Mouse (Mus musculus) right cerebral cortex, adult 18-20 months (tissue): ENCODE measurements at regions not wholly inside any gene's neighbourhood (a gene's known extent, or its start where the extent isn't known, plus 50 kb on each side); places are given as distances from the start of the nearest gene placed in this dataset.
A peak's percentile ranks its signal among the peaks of the same experiment; 100 is the strongest.

Experiments used
- DNase-seq: peaks from one replicate; pipeline ENCODE4 v3.0.0; 2022; ENCODE audit warnings: mixed read lengths

DNA sequence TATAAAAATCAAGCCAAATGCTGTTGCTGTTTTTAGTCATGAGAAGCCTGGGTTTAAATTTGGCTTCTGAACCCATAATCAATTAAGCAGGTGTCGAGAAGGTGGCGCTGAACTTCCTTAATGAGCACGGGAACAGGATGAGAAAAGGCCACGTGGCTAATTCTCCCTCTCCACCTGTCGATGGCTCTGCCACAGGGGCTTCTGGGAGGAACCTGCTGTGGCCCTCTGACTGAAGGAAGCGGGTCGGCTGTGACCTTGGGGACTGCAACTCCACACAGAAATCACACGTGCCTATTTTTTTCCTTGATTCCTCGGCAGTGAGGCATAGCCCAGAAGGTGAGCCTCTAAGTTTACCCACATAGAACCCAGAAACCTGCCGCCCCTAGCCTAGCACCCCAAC is 244.8 kb upstream of the Sulf2 start:
- DNase-seq, result no peak

DNA sequence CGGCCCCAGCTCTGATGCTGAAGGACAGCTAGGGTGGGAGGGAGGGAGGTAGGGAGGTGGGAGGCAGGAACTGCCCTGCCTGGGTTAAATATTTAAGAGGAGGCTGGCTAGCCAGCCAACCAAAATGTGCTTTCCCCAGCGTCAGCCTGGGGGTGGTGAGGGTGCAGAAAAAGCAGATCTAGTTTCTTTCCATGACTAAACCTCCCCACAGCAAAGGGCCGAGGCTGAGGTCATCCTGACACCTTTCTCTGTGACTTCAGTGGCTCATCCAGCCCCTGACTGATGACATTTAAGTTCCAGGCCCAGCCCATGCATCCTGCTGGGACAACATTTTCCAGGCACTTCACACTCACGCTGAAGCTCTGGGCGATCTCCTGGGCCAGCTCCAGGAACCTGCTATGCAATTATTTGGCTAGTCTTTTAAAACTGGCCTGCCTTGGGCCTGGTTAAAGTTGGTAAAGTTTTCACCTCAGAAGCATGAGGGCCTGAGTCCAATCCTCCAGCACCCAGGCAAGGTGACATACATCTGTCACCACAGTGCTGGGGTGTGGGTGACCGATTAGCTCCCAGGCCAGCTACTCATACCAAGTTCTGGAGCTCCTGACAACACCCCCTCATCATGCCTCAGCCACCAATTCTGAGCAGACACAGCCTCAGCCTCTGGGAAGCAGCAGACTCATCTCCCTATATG is 243.8 kb upstream of the Sulf2 start:
- no peak for DNase-seq

DNA sequence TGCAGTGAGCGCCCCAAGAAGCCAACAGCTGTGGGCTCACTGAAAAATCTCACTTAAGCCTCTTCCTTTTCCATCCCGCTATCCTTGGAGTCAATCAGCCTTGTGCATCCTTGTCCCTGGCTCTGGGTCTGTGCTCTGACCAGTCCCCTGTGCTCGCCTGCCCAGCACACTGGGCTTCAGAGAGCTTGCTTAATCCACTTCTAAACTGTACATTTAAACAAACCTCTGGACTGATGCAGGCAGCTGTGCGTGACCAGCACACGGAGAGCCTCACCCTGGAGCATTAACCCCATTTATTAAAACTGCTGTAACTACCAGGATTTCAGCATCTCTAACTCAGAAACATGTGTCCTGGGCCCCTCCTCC is 243.3 kb upstream of the Sulf2 start:
- no peak for DNase-seq

DNA sequence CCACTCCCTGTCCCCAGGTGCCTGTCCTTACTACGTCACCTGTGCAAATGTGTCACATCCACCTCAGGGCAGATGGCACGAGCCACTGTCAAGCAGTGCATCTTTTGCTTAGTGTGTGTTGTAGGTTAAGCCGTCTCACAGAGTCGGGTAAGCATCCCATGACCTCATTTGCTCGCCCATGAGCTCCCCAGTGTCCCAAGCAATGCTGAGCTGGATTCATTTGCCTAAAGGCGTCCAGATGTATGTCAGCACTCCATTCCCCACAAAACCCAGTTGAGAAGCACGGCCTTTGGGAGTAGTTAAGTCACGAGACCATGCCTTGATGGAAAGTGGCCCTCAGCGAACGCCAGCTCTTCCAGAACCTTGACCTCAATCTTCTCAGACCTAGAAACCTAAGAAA is 242.7 kb upstream of the Sulf2 start:
- no peak for DNase-seq

DNA sequence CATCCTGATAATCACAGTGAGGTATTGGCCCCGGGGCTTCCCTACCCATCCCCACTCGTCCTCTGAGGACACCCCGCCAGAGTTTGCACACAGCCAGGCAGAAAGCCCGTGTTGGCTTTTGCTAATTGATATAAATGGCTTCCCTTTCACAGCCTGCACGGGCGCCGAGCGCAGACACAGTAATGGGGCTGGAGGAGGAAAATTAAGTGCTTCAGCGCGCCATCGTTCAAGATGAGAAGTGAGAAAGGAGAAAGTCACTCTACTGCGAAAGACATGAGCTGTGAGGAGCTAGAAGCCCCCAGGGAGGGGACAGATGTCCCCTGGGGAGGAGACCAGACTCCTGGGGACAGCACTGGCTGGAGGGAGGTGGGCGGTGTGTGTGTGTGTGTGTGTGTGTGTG is 239.2 kb upstream of the Sulf2 start:
- no peak for DNase-seq

DNA sequence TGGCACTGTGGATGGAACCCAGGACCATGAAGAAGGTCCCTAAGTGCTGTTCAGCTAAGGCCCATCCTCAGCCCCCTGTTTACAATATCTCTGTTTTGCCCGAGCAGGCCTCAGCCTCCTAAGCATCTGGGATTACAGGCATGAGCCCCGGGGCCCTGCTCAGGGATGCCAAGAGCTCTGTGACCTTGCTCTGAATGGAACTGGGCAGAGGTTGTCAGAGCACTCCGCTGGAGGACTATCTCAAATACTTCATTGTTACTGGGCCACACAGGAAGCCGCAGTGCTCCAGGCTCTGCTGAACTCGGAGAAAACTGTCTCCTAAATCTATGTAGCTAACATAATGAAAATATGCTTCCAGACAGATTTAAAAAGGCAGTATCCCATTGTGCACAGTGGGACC is 235.7 kb upstream of the Sulf2 start:
- DNase-seq, result no peak

DNA sequence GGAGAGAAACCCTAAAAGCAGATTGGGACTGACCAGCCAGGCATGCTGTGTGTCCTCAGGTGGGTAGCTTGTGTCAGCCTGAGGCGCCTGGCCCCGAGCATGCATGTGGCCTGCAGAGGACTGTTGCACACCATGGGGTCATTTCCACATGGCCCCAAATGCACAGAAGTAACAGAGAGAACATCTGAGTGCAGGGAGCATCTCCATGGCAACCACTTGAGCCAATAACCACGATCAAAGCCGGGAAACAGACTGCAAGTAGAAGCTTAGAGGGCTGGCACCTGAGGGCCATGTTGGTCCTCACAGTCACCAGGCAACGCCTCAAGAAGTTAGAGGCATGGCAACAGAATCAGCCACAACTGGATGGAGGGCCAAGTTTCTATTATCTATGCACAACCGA is 232.6 kb upstream of the Sulf2 start:
- DNase-seq, result no peak

DNA sequence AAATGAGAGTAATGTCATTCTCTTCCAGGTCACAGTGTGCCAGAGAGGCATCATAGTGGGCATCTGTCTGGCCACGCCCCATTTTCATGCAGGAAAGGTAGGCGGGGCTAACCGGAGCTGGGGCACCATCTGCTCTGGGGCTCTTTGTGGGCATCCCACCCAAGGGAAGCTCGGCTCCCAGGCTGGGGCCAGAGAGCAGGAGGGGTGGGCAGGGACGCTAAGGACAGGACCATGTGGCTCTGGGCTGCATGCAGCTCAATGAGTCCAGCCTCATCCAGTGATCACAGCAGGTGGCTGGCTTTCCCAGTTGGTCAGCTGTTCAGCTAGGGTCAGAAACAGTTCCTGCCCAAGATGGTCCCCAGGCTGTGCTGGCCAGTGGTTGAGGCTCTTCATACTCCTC is 231.4 kb upstream of the Sulf2 start:
- no peak for DNase-seq

DNA sequence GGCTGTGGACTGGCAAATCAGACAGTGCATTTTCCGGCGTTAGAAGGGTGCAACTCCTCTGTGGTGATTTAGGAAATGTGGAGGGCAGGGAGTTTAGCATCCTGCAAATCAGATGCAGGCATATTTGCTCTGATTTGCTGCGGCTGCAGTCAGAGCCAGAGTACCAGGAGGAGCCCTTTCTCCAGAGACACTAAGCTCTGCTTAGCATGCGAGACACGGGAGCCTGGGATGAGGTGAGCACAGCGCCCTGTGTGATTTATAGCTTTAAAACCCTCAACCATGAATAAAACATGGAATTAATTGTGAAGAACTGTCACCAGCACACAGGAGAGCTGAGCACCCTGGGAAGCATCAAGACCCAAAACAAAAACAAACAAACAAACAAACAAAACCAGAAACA is 229.1 kb upstream of the Sulf2 start:
- DNase-seq, result no peak

DNA sequence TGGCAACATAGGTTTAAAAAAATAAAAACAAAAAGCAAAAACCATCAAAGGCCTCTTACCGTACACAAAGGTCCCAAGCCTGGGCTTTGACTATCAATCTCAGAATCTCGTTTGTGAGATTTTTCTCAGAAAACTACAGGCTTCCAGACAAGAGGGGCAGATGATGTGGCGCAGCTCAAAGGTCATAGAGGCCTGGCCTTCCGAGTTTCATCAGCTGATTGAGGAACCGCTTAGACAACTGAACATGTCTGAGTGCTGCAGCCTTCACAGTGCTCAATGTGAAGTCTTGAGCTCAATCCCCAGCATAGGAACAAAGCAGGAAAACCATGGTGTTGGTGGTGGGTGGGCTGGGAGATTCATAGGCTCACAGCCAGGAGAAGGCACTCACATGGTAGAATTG is 227.9 kb upstream of the Sulf2 start:
- DNase-seq, result no peak

DNA sequence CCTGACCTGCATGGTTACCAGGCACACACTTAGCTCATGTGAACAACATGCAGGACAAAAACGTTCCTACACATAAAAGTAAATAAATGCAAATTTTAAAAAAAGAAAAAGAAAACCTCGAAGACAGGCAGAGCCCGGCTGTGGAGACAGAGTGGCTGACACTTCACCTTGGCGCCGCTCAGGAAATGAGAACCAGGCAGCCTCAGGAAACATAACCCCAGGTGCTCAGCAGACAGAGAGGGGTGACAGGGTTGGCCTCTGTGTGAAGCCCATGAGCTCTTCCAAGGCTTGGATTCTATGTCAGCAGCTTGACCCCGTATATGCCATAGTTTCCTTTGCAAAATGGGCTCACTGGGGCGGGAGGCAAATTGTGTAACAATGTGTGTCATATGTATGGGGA is 226.7 kb upstream of the Sulf2 start:
- DNase-seq, result no peak

DNA sequence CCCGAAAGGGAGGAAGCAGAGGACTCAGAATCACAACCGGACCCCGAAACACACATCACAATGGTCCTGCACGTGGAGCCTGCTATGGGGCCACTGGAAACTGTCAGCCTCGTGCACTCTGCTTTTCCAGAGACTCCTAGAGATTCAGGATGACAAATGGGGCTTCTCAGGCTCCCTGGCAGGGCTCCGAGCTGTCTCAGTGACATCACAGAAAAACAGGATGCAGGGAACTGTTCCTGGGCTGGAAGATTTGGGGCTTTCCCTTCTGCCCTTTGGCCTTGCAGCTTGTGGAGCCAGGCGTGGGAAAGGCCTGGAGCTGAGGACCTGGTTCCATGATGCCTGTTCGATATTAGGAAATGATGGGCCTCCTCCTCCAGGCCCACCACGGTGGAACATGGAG is 225.4 kb upstream of the Sulf2 start:
- no peak for DNase-seq

DNA sequence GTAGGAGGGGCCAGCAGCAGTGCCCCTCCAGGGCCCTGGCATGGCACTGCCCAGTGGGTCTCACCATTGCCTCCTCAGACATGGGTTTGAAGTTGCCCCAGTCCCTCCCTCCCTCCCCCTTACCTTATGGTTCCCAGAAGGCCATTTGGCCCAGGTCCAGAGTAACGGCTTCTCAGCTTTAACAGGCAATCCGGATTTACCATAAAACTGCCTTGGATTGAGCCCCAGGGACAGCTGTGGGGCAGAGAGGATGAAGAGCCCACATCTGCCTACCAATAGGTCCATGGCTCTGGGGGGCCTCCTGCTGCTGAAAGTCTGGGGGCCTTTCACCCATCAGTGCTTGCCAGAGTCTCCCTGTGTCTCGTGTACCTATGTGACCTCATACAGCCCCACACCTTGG is 222.9 kb upstream of the Sulf2 start:
- DNase-seq, result no peak

DNA sequence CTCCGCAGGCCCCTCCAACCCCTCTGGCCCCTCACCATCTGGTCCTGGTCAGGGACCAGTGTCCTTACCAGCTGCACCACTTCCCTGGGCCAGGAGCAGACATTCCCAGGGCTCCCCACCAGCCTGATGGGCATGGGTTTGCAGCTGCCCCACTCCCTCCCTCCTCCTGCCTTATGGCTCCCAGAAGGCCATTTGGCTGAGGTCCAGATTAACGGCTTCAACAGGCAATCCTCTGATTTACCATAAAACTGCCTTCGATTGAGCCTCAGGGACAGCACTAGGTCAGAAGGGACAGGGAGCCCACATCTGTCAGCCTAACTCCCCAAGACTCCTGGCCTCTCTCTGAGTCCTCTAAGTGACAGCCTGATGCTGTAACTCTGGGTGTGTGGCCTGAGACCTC is 221.9 kb upstream of the Sulf2 start:
- DNase-seq, result no peak

DNA sequence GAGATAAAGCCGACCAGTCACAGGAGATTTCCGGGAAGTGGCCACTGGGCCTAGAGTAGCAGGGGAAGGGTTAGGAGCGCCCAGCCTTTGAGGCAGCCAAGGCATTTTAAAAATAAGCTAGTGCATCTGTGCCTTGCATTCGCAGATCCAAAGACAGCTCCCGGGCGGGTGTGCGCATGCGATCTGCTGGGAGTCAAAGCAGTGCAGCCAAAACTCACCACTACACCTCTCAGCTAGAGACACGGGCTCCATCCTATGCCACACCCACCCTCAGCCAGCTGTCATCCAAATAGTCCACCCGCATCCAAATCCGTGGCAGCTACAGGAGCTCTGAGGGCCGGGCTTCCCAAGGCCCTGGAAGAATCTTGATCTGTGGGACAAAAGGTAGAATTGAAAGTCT is 220.2 kb upstream of the Sulf2 start:
- peak; percentile 72 for DNase-seq

DNA sequence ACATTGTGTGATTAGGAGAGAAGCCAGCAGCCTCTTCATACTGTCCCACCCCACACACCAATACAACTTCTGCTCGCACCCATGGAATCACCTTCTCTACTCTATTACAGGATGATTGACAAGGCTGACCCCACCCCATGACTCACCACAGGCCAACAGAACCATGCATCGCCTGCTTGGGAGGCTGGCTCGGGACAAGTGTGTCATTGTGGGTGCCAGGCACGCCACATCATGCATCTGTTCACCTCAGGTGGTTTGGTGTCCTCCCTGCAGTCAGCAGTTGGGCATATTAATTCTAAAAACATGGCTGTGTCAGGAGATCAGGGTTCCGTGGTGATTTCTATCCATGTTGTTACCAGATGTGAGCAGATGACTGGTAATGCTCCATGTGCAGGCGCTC is 215.3 kb upstream of the Sulf2 start:
- no peak for DNase-seq

DNA sequence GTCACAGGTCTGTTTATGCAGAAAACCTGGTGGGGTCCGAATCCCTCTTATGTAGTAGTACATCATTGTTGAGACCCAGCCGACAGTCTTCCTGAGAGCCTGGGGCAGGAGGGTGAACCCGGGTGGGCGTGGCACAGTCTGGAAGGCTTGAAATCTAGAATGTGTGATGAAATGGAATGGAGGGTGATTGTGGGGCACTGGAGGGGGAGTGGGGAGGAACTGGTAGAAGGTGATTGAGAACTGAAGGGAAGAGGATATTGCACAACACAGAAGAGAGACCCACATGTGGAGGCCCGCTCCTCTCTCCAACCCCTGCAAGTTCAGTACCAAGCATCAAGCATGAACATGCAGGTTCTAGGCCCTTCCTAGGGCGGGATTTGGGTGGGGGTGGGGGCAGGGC is 206.2 kb upstream of the Sulf2 start:
- no peak for DNase-seq

DNA sequence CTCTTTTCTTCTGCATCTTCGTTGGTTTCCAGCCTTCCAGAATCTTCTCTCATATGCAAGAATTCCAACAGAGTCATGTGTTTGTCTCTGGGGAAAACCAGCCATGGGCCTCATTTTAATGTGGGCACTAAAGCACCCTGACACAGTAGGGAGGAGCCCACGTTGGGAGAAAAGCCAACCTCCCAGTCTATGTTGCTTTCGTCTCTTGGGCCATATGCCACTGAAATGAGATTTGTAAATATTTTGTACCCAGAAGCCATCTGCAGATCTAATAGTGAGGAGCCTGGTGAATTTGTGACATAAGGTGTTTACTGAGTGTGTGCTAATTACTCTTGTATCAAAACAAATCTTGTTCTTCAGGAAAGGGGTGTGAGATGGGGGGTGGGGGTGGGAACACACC is 205.3 kb upstream of the Sulf2 start:
- no peak for DNase-seq

DNA sequence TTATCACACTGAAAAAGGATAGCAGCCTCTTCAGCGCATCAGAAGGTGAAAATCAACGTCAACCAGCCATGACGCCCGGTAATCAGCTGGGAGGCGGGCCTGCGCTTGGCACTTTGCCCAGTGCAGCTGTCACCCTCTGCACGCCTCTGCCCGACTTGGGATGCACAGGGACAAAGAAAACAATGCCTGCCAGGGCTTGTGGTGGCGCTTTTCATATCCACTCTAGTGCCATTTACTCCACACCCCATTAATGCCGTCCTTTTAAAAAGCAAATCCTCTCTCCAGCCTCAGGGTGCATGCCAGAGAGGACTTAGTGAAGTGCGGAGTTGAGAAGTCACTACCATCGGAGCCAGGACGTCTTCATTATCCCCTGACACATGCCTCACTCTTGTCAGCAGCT is 204.5 kb upstream of the Sulf2 start:
- peak; percentile 47 for DNase-seq

DNA sequence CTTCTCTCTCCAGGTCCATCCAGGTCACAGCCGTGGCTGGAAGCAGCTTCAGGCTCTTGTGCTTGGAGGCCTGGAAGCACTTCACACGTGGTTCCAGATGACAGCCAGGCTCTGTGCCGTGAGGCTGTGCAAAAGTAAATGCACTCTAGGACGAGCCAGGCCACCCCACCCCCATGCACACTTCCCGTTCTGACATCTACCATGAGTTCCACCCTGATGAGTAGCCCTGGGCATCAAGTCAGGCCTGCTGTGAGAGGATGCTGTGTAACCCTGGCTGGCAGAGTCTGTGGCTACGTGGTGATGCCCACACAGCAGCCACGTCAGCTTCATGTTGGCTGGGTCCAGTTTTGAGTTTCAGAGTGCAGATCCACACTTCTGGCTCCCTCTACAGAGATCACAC is 202.4 kb upstream of the Sulf2 start:
- peak; percentile 37 for DNase-seq

DNA sequence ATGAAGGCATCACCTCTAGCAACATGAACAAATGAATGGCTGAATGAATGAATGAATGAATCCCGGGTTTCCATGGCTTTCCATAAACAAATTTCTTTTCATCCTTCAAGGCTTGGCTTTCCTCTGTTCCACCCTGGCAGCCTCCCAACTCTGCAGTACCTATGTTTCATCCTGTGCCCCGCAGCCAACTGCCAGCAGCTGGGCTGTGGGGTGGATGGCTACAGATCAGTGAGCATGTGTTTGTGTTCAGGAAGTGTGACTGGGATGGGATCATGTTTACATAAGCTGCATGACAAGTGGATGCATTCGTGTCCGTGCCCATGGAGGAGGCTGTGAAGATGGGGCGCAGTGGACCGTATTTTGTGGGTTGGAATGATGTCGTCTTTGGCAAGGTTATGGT is 200.5 kb upstream of the Sulf2 start:
- no peak for DNase-seq

DNA sequence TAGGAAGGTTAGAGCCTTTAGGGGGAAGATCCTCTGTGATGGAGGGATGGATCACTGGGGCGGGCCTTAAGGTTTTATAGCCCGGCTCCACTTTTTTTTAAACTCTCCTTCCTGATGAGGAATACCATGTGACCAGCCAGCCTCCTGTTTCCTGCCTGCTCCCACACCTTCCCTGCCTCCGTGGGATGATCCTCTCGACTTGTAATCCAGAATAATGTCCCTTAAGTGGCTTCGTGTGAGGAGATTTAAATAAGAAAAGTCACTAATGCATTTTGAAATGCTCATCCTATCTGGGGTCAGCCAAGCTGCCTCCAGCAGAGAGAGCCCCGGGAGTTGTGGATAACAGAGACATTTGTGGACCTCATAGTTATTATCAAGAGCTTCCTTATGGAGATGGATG is 200.0 kb upstream of the Sulf2 start:
- DNase-seq, result no peak

DNA sequence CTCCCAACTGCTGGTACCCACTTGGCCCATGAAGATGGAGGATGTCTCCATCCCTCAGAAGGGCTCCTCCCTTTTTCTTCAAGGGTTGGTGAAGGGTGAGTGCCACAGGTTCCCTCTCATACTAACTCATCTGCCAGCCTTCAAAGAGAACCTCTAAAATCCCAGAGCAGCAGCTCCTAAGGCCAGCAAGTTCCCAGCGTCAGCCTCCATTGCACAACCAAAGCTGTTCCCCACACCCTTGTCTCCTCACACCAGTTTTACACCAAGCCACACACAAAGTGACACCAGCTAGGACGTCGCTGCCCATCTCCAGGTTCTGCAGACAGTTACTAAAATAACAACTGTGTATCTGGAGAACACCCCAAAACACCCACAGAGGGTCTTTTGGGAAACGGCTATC is 198.9 kb upstream of the Sulf2 start:
- DNase-seq, result no peak

DNA sequence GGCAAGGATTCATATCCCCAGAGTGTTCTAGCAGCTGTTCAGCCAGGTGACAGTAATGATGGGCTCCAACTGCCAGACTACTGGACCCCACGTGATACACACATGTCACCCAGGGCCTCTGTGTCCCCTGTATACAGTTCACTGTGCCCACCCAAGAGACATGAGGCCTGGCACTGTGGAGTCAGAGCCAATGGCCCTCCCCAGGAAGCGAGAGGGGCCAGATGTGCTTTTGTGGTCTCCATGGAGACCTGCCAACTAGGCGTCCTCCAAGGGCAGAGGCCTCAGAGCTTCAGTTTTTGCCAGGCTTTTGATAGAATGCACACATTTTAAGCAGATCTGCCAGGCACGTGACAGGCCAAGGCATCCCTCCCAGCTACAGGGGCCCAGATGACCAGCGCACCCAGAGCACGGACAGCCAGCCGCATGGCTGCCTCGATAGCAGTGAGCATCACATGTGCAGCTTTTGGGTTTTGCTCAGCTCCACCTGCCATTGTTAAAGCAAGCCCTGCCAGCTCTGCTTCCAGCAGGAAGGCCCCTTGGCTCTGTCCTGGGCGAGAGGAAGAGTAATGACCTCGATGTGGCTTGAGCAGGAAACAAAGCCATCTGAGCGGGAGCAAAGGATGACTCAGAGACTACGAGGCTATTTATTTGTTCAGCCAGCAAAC is 198.1 kb upstream of the Sulf2 start:
- no peak for DNase-seq

DNA sequence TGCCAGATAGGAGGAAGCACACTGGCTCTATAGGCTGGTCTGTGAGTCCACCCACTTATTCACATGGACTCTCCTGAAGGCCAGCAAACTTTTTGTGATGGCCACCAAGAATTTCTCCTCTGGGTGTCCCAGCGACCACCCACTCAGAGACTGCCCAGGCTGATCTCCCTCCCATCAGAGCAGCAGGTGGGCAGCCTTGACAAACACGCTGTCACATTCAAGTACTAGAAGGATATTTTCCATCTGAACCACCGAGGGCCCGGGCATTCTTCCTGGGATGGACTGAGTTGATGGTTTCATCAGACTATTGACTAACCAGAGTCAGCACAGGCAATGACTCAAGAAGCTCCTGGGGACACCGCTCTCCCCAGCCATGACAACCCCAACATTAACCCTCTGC is 196.5 kb upstream of the Sulf2 start:
- DNase-seq, result no peak
